Mouse (Mus musculus): Measurements from ENCODE around the gene Cdc25b. TPM values are rescaled to one million over a fixed set of nuclear protein-coding genes. Genes with fewer than 3 reads are reported as not detected.
"Not testable (repeated sequence)": the region's sequence is repeated elsewhere in the genome, so short reads cannot be mapped to it uniquely, and the experiment has no call there.

Cdc25b gene
- polyA plus RNA-seq, 1 experiment from 2014 or later, result 48.0 TPM

- H3K4me3 ChIP-seq (ENCODE audit: low read depth, low read length); H3K9ac ChIP-seq (replicated peaks; ENCODE audit: low read length); H3K4me2 ChIP-seq (ENCODE audit: low read depth, low read length); H3K36me3 ChIP-seq (replicated peaks; ENCODE audit: control insufficient read depth, insufficient read depth, low read depth, low read length); H3K27ac ChIP-seq (replicated peaks; ENCODE audit: low read depth, low read length); DNase-seq (ENCODE audit: low spot score); H3K27me3 ChIP-seq (ENCODE audit: control insufficient read depth, insufficient read depth, low read length); ATAC-seq (replicated peaks; ENCODE audit: insufficient number of reproducible peaks, low FRiP score, low TSS enrichment, low read depth); H3K9me3 ChIP-seq (replicated peaks; ENCODE audit: control insufficient read depth, low read length); H3K4me1 ChIP-seq (ENCODE audit: control insufficient read depth, insufficient read depth, low read length): not testable (repeated sequence)
- WGBS, result 68% methylated on average over 2 of the region's 2 CpGs
These were observed 39.9 kb downstream of the Cdc25b start for GRCm38 (mm10) chr2:131226669-131227068.

GRCm38 (mm10) chr2:131227243-131227642 is 40.5 kb downstream of the Cdc25b start:
- 84% methylated on average over 3 of the region's 3 CpGs for WGBS
- ATAC-seq (replicated peaks; ENCODE audit: insufficient number of reproducible peaks, low FRiP score, low TSS enrichment, low read depth), result no peak
- H3K36me3 ChIP-seq (replicated peaks; ENCODE audit: control insufficient read depth, insufficient read depth, low read depth, low read length), result no peaks in the 10 kb centered on the region

GRCm38 (mm10) chr2:131232558-131232957 is 45.8 kb downstream of the Cdc25b start:
- H3K27ac ChIP-seq (replicated peaks; ENCODE audit: low read depth, low read length), result no peak overlapping the region
- H3K9me3 ChIP-seq (replicated peaks; ENCODE audit: control insufficient read depth, low read length), result no peaks in the 10 kb centered on the region
- DNase-seq (ENCODE audit: low spot score), result no peak
- H3K27me3 ChIP-seq (ENCODE audit: control insufficient read depth, insufficient read depth, low read length), result no peaks in the 10 kb centered on the region
- H3K4me1 ChIP-seq (ENCODE audit: control insufficient read depth, insufficient read depth, low read length), result no peaks in the 10 kb centered on the region
- H3K36me3 ChIP-seq (replicated peaks; ENCODE audit: control insufficient read depth, insufficient read depth, low read depth, low read length), result no peaks in the 10 kb centered on the region
- no peak overlapping the region for H3K9ac ChIP-seq (replicated peaks; ENCODE audit: low read length)
- no peak overlapping the region for H3K4me3 ChIP-seq (ENCODE audit: low read depth, low read length)
- no peak for ATAC-seq (replicated peaks; ENCODE audit: insufficient number of reproducible peaks, low FRiP score, low TSS enrichment, low read depth)
- no peak overlapping the region for H3K4me2 ChIP-seq (ENCODE audit: low read depth, low read length)
- WGBS, result 83% methylated on average over 2 of the region's 2 CpGs

More at GRCm38 (mm10) chr2:131227243-131227642, 40.5 kb downstream of the Cdc25b start:
- Histone ChIP-seq H3K4me3 (ENCODE audit: low read depth, low read length) (no peak overlapping the region), H3K27me3 (ENCODE audit: control insufficient read depth, insufficient read depth, low read length) (no peaks in the 10 kb centered on the region), H3K27ac (replicated peaks; ENCODE audit: low read depth, low read length) (no peak overlapping the region), H3K4me1 (ENCODE audit: control insufficient read depth, insufficient read depth, low read length) (no peaks in the 10 kb centered on the region), H3K9ac (replicated peaks; ENCODE audit: low read length) (no peak overlapping the region), H3K4me2 (ENCODE audit: low read depth, low read length) (no peak overlapping the region), H3K9me3 (replicated peaks; ENCODE audit: control insufficient read depth, low read length) (no peaks in the 10 kb centered on the region)
- no peak for DNase-seq (ENCODE audit: low spot score)

DNA sequence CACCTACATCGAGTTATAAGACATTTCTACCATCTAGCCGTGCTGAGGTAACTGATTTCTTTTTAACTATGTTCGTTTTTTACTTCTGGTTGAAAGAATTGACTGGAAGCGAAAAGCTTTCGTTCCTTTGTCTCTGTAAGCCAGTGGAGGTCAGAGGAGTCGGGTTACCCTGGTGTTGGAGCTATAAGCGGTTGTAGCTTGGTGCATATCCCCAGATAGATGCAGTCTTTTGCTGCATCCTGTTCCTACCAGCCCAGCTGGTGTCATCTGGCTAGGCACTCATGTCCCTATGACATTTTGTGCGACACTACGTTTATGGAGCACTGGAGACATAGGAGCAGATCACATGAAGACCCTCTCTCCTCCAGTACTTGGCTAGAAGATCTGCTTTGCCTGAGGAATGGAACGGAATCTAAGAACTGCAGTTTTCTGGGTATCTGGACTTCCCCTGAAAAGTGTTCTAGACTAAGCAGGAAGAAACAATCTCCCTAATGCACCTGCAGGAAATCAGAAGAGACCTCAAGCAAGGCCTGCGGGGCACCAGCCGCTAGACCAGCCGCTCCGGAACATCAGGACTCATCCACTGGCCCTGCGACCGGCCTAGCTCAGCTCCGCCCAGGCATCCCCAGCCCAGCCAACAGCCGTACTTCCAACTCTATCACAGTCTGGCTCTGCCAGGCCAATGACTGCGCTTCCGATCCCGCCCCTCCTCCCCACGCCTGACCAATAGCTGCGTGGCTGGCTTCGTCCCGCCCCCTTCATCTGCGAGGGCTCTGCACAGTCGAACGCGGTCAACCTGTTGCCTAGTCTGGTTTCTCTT is 46.8 kb downstream of the Cdc25b start, which contains the start of gene Mavs:
TSS of gene Mavs (plus strand) at position 757 of the 820 bp plus-strand sequence.
- DNase-seq (ENCODE audit: low spot score), result peak; percentile 97
- H3K4me3 ChIP-seq (ENCODE audit: low read depth, low read length), result peak within 1 kb of the TSS; percentile 60
- 0 out of 2 replicates have a peak within 1 kb of the TSS, but pooled peaks have one; percentile 20 for H3K27ac ChIP-seq (replicated peaks; ENCODE audit: low read depth, low read length)
- peak; percentile 100 for ATAC-seq (replicated peaks; ENCODE audit: insufficient number of reproducible peaks, low FRiP score, low TSS enrichment, low read depth)
- peak within 1 kb of the TSS; percentile 81 for H3K9ac ChIP-seq (replicated peaks; ENCODE audit: low read length)
- H3K9me3 ChIP-seq (replicated peaks; ENCODE audit: control insufficient read depth, low read length), result no peaks in the 10 kb centered on the region
- H3K4me1 ChIP-seq (ENCODE audit: control insufficient read depth, insufficient read depth, low read length), result no peaks in the 10 kb centered on the region
- H3K4me2 ChIP-seq (ENCODE audit: low read depth, low read length), result peak within 1 kb of the TSS; percentile 87
- H3K27me3 ChIP-seq (ENCODE audit: control insufficient read depth, insufficient read depth, low read length), result no peaks in the 10 kb centered on the region
- H3K36me3 ChIP-seq (replicated peaks; ENCODE audit: control insufficient read depth, insufficient read depth, low read depth, low read length), result no peaks in the 10 kb centered on the region
- WGBS, result 9% methylated on average over 29 of the region's 29 CpGs

- peak overlapping the region; percentile 87 for H3K4me2 ChIP-seq (ENCODE audit: low read depth, low read length)
- 12% methylated on average over 28 of the region's 28 CpGs for WGBS
- H3K9ac ChIP-seq (replicated peaks; ENCODE audit: low read length), result peak overlapping the region; percentile 81
- no peak for DNase-seq (ENCODE audit: low spot score)
- peak; percentile 17; the same call in 1 of the 2 replicates for ATAC-seq (replicated peaks; ENCODE audit: insufficient number of reproducible peaks, low FRiP score, low TSS enrichment, low read depth)
- no peaks in the 10 kb centered on the region for H3K4me1 ChIP-seq (ENCODE audit: control insufficient read depth, insufficient read depth, low read length)
- no peaks in the 10 kb centered on the region for H3K9me3 ChIP-seq (replicated peaks; ENCODE audit: control insufficient read depth, low read length)
- H3K4me3 ChIP-seq (ENCODE audit: low read depth, low read length), result peak overlapping the region; percentile 60
- H3K27me3 ChIP-seq (ENCODE audit: control insufficient read depth, insufficient read depth, low read length), result no peaks in the 10 kb centered on the region
- 0 out of 2 replicates have a peak overlapping the region, but pooled peaks have one; percentile 20 for H3K27ac ChIP-seq (replicated peaks; ENCODE audit: low read depth, low read length)
- no peaks in the 10 kb centered on the region for H3K36me3 ChIP-seq (replicated peaks; ENCODE audit: control insufficient read depth, insufficient read depth, low read depth, low read length)
These were observed 47.4 kb downstream of the Cdc25b start for GRCm38 (mm10) chr2:131234127-131234650.

DNA sequence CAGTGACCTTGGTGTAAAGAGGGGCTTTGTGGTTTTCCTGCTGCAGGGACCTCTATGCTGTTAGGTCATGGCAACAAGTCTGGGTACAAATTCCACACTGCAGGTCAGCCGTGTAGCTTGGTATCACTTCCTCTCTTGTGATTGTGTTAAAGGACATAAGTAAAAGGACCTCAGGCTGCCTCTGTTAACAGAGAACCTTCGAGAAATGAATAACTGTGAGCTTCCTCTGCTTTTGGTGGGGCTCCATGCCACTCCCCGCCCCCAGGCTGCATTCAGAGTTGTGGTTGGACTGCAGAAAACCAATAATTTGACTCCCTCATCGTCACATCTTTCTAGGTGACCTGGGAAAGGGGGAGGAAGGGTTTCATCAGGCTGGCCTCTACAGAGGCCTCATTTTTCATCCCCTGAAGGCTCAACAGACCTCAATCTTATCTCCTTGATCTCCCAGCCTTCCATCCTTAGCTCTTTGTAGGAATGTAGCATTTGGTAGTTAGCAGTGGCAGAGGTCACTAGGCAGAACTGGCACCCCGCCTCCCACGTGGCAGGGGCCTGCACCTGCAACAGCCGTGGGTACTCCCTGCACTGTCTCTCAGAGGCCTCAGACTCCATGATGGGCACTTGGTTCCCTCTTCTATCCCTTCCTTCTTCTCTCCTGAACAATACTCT is 48.4 kb downstream of the Cdc25b start:
- DNase-seq (ENCODE audit: low spot score), result no peak
- no peaks in the 10 kb centered on the region for H3K36me3 ChIP-seq (replicated peaks; ENCODE audit: control insufficient read depth, insufficient read depth, low read depth, low read length)
- H3K4me2 ChIP-seq (ENCODE audit: low read depth, low read length), result peak overlapping the region; percentile 87; the same call in 1 of the 2 replicates
- H3K27me3 ChIP-seq (ENCODE audit: control insufficient read depth, insufficient read depth, low read length), result no peaks in the 10 kb centered on the region
- no peaks in the 10 kb centered on the region for H3K4me1 ChIP-seq (ENCODE audit: control insufficient read depth, insufficient read depth, low read length)
- no peak overlapping the region for H3K4me3 ChIP-seq (ENCODE audit: low read depth, low read length)
- H3K27ac ChIP-seq (replicated peaks; ENCODE audit: low read depth, low read length), result no peak overlapping the region
- H3K9ac ChIP-seq (replicated peaks; ENCODE audit: low read length), result no peak overlapping the region; the same call in 1 of the 2 replicates
- 72% methylated on average over 7 of the region's 7 CpGs for WGBS
- no peaks in the 10 kb centered on the region for H3K9me3 ChIP-seq (replicated peaks; ENCODE audit: control insufficient read depth, low read length)
- no peak for ATAC-seq (replicated peaks; ENCODE audit: insufficient number of reproducible peaks, low FRiP score, low TSS enrichment, low read depth)

- H3K36me3 ChIP-seq (replicated peaks; ENCODE audit: control insufficient read depth, insufficient read depth, low read depth, low read length), result peaks cover 10% of the 10 kb centered on the region
- ATAC-seq (replicated peaks; ENCODE audit: insufficient number of reproducible peaks, low FRiP score, low TSS enrichment, low read depth) (no peak), DNase-seq (ENCODE audit: low spot score) (no peak)
These were observed 55.4 kb downstream of the Cdc25b start for GRCm38 (mm10) chr2:131242180-131242579.

More at GRCm38 (mm10) chr2:131242180-131242579, 55.4 kb downstream of the Cdc25b start:
- H3K4me3 ChIP-seq (ENCODE audit: low read depth, low read length), result no peak overlapping the region
- H3K4me1 ChIP-seq (ENCODE audit: control insufficient read depth, insufficient read depth, low read length), result no peaks in the 10 kb centered on the region
- no peak overlapping the region for H3K4me2 ChIP-seq (ENCODE audit: low read depth, low read length)
- no peaks in the 10 kb centered on the region for H3K9me3 ChIP-seq (replicated peaks; ENCODE audit: control insufficient read depth, low read length)
- H3K27me3 ChIP-seq (ENCODE audit: control insufficient read depth, insufficient read depth, low read length), result no peaks in the 10 kb centered on the region
- H3K27ac ChIP-seq (replicated peaks; ENCODE audit: low read depth, low read length), result no peak overlapping the region
- no peak overlapping the region for H3K9ac ChIP-seq (replicated peaks; ENCODE audit: low read length)

All from embryonic facial prominence, embryonic 11.5 days (tissue).